In genomic region chr17:49671921-49672339, GRCm38 (mm10) we compare ENCODE assay signal across 12 mouse cellular contexts. TPM values are rescaled to one million over a fixed set of nuclear protein-coding genes. Genes with fewer than 3 reads are reported as not detected.
DNase-seq lines count a peak whose midpoint lies in the region; ATAC-seq and TF ChIP-seq lines count a peak whose summit lies in the region.
"Had no signal": no experiment of that assay in that cellular context is flagged by ENCODE, and none has a peak within 500 bp of the region (broad histone marks: within the 10 kb centered on the region; RNA-seq: fewer than 3 reads in every experiment).

No protein-coding gene starts in this region.

- ATAC-seq in frontal cortex, adult (ENCODE audit: low TSS enrichment): peak; percentile 47; the same call in 1 of the 2 replicates
- ATAC-seq in lung, postnatal 0 days: no peak
- peak; percentile 83; the same call in 1 of the 2 replicates for ATAC-seq in neural tube, embryonic 14.5 days (ENCODE audit: low read depth)
- ATAC-seq: intestine, embryonic 15.5 days had no signal

- H3K4me2 ChIP-seq in lung, postnatal 0 days (replicated peaks; ENCODE audit: low read depth, low read length): no peak overlapping the region
- no peak overlapping the region for H3K4me2 ChIP-seq in neural tube, embryonic 14.5 days (ENCODE audit: low read depth, low read length)
- H3K4me2 ChIP-seq: heart, embryonic 11.5 days; intestine, embryonic 15.5 days; stomach, embryonic 15.5 days had no signal

- H3K9me3 ChIP-seq in lung, postnatal 0 days (ENCODE audit: low read length): no peaks in the 10 kb centered on the region
- H3K9me3 ChIP-seq in neural tube, embryonic 14.5 days (ENCODE audit: control insufficient read depth, low read length): no peaks in the 10 kb centered on the region
- H3K9me3 ChIP-seq: intestine, embryonic 15.5 days; stomach, embryonic 15.5 days had no signal

- H3K27me3 ChIP-seq in lung, postnatal 0 days (replicated peaks; ENCODE audit: insufficient read depth, low read length): no peaks in the 10 kb centered on the region
- H3K27me3 ChIP-seq in neural tube, embryonic 14.5 days (ENCODE audit: control insufficient read depth, insufficient read depth, low read length): no peaks in the 10 kb centered on the region
- H3K27me3 ChIP-seq: intestine, embryonic 15.5 days; stomach, embryonic 15.5 days had no signal

- H3K27ac ChIP-seq in lung, postnatal 0 days (ENCODE audit: low read length): no peak overlapping the region
- no peak overlapping the region for H3K27ac ChIP-seq in neural tube, embryonic 14.5 days (ENCODE audit: low read depth, low read length)
- H3K27ac ChIP-seq: intestine, embryonic 15.5 days; stomach, embryonic 15.5 days had no signal

- WGBS in lung, postnatal 0 days: 72% methylated on average over 6 of the region's 6 CpGs
- WGBS in neural tube, embryonic 14.5 days: 46% methylated on average over 6 of the region's 6 CpGs

- TF ChIP-seq CTCF in lung, postnatal 0 days (IDR thresholded peaks at IDR 0.05): no peak

- no peak overlapping the region for H3K9ac ChIP-seq in lung, postnatal 0 days (replicated peaks; ENCODE audit: low read depth)
- H3K9ac ChIP-seq in neural tube, embryonic 14.5 days (replicated peaks; ENCODE audit: low read depth, low read length): no peak overlapping the region
- H3K9ac ChIP-seq: intestine, embryonic 15.5 days; stomach, embryonic 15.5 days had no signal

- H3K36me3 ChIP-seq in lung, postnatal 0 days (ENCODE audit: insufficient read depth, low read length): no peaks in the 10 kb centered on the region
- no peaks in the 10 kb centered on the region for H3K36me3 ChIP-seq in neural tube, embryonic 14.5 days (ENCODE audit: control insufficient read depth, insufficient read depth, low read length)
- H3K36me3 ChIP-seq: intestine, embryonic 15.5 days; stomach, embryonic 15.5 days had no signal

- DNase-seq in frontal cortex, postnatal 10 days (ENCODE audit: low spot score in 2 of 2): no peak
- DNase-seq in lung, postnatal 0 days (ENCODE audit: low spot score): peak; percentile 20
- DNase-seq in lung, adult 18-20 months: no peak
- peak; percentile 45 for DNase-seq in brain, embryonic 18.5 days (ENCODE audit: low read depth, low spot score)
- no peak for DNase-seq in testis, postnatal 14 days (ENCODE audit: low spot score)
- no peak for DNase-seq in cerebellum, adult 8-10 months
- DNase-seq: cerebellum, adult 9-11 months had no signal

- no peak overlapping the region for H3K4me3 ChIP-seq in lung, postnatal 0 days (ENCODE audit: low read depth, low read length)
- H3K4me3 ChIP-seq in neural tube, embryonic 14.5 days (ENCODE audit: low read depth, low read length): no peak overlapping the region
- H3K4me3 ChIP-seq: intestine, embryonic 15.5 days; stomach, embryonic 15.5 days had no signal

- TF ChIP-seq EP300 in lung, postnatal 0 days (IDR thresholded peaks at IDR 0.05): no peak

- no peaks in the 10 kb centered on the region for H3K4me1 ChIP-seq in lung, postnatal 0 days (ENCODE audit: insufficient read depth, low read depth, low read length)
- 0 out of 2 replicates have a peak, but pooled peaks cover 3% of the 10 kb centered on the region for H3K4me1 ChIP-seq in neural tube, embryonic 14.5 days (ENCODE audit: control insufficient read depth, insufficient read depth, low read length)
- H3K4me1 ChIP-seq: intestine, embryonic 15.5 days; stomach, embryonic 15.5 days had no signal

RNA-seq across cellular contexts. Expression of gene Kif6, which starts 57.0 kb away (rescaled TPM):
- 1.5 and 3.0 TPM in 2 replicates for polyA plus RNA-seq in lung, postnatal 0 days (2015; fragmentation: Nextera tagmentation; extraction: Ambion mirVana)
- 3.1 and 3.4 TPM in 2 replicates for polyA plus RNA-seq in neural tube, embryonic 14.5 days (2014; fragmentation: Nextera tagmentation; extraction: Ambion mirVana)

Comparison
In these comparisons a context has a peak if more than half of its experiments do, and no peak if none do; other contexts are left out.
1. DNase-seq: peak in lung, postnatal 0 days (single experiment) and brain, embryonic 18.5 days (single experiment); none in frontal cortex, postnatal 10 days (0 of 2), lung, adult 18-20 months (0 of 2), testis, postnatal 14 days (single experiment) and cerebellum, adult 8-10 months (single experiment).